Mouse (Mus musculus) bone marrow, adult 2 months (tissue): ENCODE data around the gene Prokr1.

ENCODE experiments used
- CTCF ChIP-seq: fragments of 200-500 bp; IDR thresholded peaks from 2 replicates; pipeline ENCODE4 v1.5.1; 2011; ENCODE audit warnings: low read length, control low read depth; ENCODE audit not compliant: control insufficient read depth, insufficient read depth
- POLR2A ChIP-seq: fragments of 200-500 bp; IDR thresholded peaks from 2 replicates; pipeline ENCODE4 v1.6.1; 2011; ENCODE audit warnings: low read depth, mild to moderate bottlenecking, control low read depth, low read length, borderline replicate concordance; ENCODE audit not compliant: control insufficient read depth

- TF ChIP-seq CTCF (no peak), POLR2A (no peak)
These were observed 45.0 kb downstream of the Prokr1 start for GRCm38 (mm10) chr6:87545331-87546217.
